Mouse (Mus musculus) left cerebral cortex, adult 8-10 months (tissue): ENCODE measurements around the gene Adgre5. TPM values are rescaled to one million over a fixed set of nuclear protein-coding genes. Genes with fewer than 3 reads are reported as not detected.

Source experiments
- DNase-seq, 2 experiments: peaks; one replicate each; pipeline ENCODE4 v3.0.0; 2022; ENCODE audit warnings: low spot score in 2 of 2
- total RNA-seq, 4 experiments: library from RNA; stranded (reverse); gene quantifications; 2 replicates each; pipeline ENCODE4 v1.2.4; 2022

The Adgre5 gene
- 10 to 100 TPM in 1 of 4 experiments, 1 to 10 TPM in 3; 8.3 to 12.2 (median 8.8) TPM for total RNA-seq

GRCm38 (mm10) chr8:83740976-83741741 is at the start of gene Adgre5:
TSS of gene Adgre5 (minus strand) at chr8:83741326.
- no peak for DNase-seq

GRCm38 (mm10) chr8:83789826-83790225 is 48.7 kb upstream of the Adgre5 start:
- no peak for DNase-seq

- no peak for DNase-seq
Observed at GRCm38 (mm10) chr8:83785046-83785445, 43.9 kb upstream of the Adgre5 start.

GRCm38 (mm10) chr8:83782832-83783558 is 41.9 kb upstream of the Adgre5 start:
- peak; percentile 77 to 78 for DNase-seq

GRCm38 (mm10) chr8:83779610-83780009 is 38.5 kb upstream of the Adgre5 start:
- no peak for DNase-seq

- no peak for DNase-seq
Observed at GRCm38 (mm10) chr8:83778051-83778450, 36.9 kb upstream of the Adgre5 start.

- DNase-seq: no peak
Observed at GRCm38 (mm10) chr8:83776632-83777031, 35.5 kb upstream of the Adgre5 start.

- no peak for DNase-seq
Observed at GRCm38 (mm10) chr8:83774221-83774620, 33.1 kb upstream of the Adgre5 start.

- no peak for DNase-seq
Observed at GRCm38 (mm10) chr8:83773452-83773846, 32.3 kb upstream of the Adgre5 start.

- DNase-seq: peak in 1 of 2 experiments; percentile 30
Observed at GRCm38 (mm10) chr8:83772701-83773451, 31.8 kb upstream of the Adgre5 start.

GRCm38 (mm10) chr8:83771791-83772190 is 30.7 kb upstream of the Adgre5 start:
- no peak for DNase-seq

- no peak for DNase-seq
Observed at GRCm38 (mm10) chr8:83770669-83771068, 29.5 kb upstream of the Adgre5 start.

- no peak for DNase-seq
Observed at GRCm38 (mm10) chr8:83769720-83770119, 28.6 kb upstream of the Adgre5 start.

GRCm38 (mm10) chr8:83768526-83768925 is 27.4 kb upstream of the Adgre5 start:
- no peak for DNase-seq

GRCm38 (mm10) chr8:83767442-83767841 is 26.3 kb upstream of the Adgre5 start:
- no peak for DNase-seq

GRCm38 (mm10) chr8:83765663-83766062 is 24.5 kb upstream of the Adgre5 start:
- no peak for DNase-seq

- no peak for DNase-seq
Observed at GRCm38 (mm10) chr8:83764717-83765116, 23.6 kb upstream of the Adgre5 start.

GRCm38 (mm10) chr8:83764116-83764515 is 23.0 kb upstream of the Adgre5 start:
- no peak for DNase-seq

GRCm38 (mm10) chr8:83759231-83759759 is 18.2 kb upstream of the Adgre5 start:
- DNase-seq: no peak

GRCm38 (mm10) chr8:83758298-83758697 is 17.2 kb upstream of the Adgre5 start:
- DNase-seq: no peak

GRCm38 (mm10) chr8:83757084-83757607 is 16.0 kb upstream of the Adgre5 start:
- DNase-seq: no peak
